Mouse (Mus musculus): ENCODE measurements around the gene Myom1.

The Myom1 gene

GRCm38 (mm10) chr17:71136384-71137333 lies 134.2 kb downstream of the Myom1 start:
- DNase-seq (ENCODE audit: low spot score): no peak

GRCm38 (mm10) chr17:71137334-71137721 lies 134.9 kb downstream of the Myom1 start:
- DNase-seq (ENCODE audit: low spot score): no peak

GRCm38 (mm10) chr17:71142068-71142467 lies 139.6 kb downstream of the Myom1 start:
- no peak for DNase-seq (ENCODE audit: low spot score)

- no peak for DNase-seq (ENCODE audit: low spot score)
Measured at GRCm38 (mm10) chr17:71143155-71143554, 140.7 kb downstream of the Myom1 start.

GRCm38 (mm10) chr17:71144322-71145116 lies 142.1 kb downstream of the Myom1 start:
- DNase-seq (ENCODE audit: low spot score): no peak

GRCm38 (mm10) chr17:71145248-71145961 lies 143.0 kb downstream of the Myom1 start:
- DNase-seq (ENCODE audit: low spot score): no peak

- DNase-seq (ENCODE audit: low spot score): no peak
Measured at GRCm38 (mm10) chr17:71153356-71153755, 150.9 kb downstream of the Myom1 start.

- no peak for DNase-seq (ENCODE audit: low spot score)
Measured at GRCm38 (mm10) chr17:71155271-71155670, 152.8 kb downstream of the Myom1 start.

GRCm38 (mm10) chr17:71159152-71159567 lies 156.7 kb downstream of the Myom1 start:
- DNase-seq (ENCODE audit: low spot score): no peak

- no peak for DNase-seq (ENCODE audit: low spot score)
Measured at GRCm38 (mm10) chr17:71159720-71160119, 157.3 kb downstream of the Myom1 start.

GRCm38 (mm10) chr17:71160244-71160995 lies 158.0 kb downstream of the Myom1 start:
- DNase-seq (ENCODE audit: low spot score): no peak

GRCm38 (mm10) chr17:71164991-71165390 lies 162.6 kb downstream of the Myom1 start:
- DNase-seq (ENCODE audit: low spot score): no peak

- DNase-seq (ENCODE audit: low spot score): no peak
Measured at GRCm38 (mm10) chr17:71168205-71168815, 165.9 kb downstream of the Myom1 start.

- DNase-seq (ENCODE audit: low spot score): no peak
Measured at GRCm38 (mm10) chr17:71168846-71169245, 166.4 kb downstream of the Myom1 start.

GRCm38 (mm10) chr17:71169639-71170038 lies 167.2 kb downstream of the Myom1 start:
- DNase-seq (ENCODE audit: low spot score): no peak

- no peak for DNase-seq (ENCODE audit: low spot score)
Measured at GRCm38 (mm10) chr17:71171161-71171560, 168.7 kb downstream of the Myom1 start.

Data from urinary bladder, postnatal 10 days (tissue).